Mouse (Mus musculus) heart, postnatal 0 days (tissue): ENCODE measurements around the gene Rps19.

Experiments
- CTCF ChIP-seq: IDR thresholded peaks from 2 replicates; pipeline ENCODE4 v1.5.1; 2016; ENCODE audit warnings: antibody characterized with exemption, control low read depth, low read depth
- EP300 ChIP-seq: IDR thresholded peaks from 2 replicates; pipeline ENCODE4 v1.6.1; 2016; ENCODE audit warnings: antibody characterized with exemption, low read depth

GRCm38 (mm10) chr7:24845181-24845580 lies 39.0 kb upstream of the Rps19 start:
- TF ChIP-seq CTCF (no peak), EP300 (no peak)
